Mouse (Mus musculus) T-helper 2 cell (primary cell): Measurements from ENCODE around the gene Laptm4a.
"Not testable (repeated sequence)": the region's sequence is repeated elsewhere in the genome, so short reads cannot be mapped to it uniquely, and the experiment has no call there.

ENCODE experiments used
- in situ Hi-C: fragments of 300-600 bp; cut with MboI, MseI; formaldehyde crosslinking; loops from one replicate; pipeline ENCODE4 v1.15.1; 2025; ENCODE audit warnings: high pct_unique_total_duplicates

The Laptm4a gene

DNA sequence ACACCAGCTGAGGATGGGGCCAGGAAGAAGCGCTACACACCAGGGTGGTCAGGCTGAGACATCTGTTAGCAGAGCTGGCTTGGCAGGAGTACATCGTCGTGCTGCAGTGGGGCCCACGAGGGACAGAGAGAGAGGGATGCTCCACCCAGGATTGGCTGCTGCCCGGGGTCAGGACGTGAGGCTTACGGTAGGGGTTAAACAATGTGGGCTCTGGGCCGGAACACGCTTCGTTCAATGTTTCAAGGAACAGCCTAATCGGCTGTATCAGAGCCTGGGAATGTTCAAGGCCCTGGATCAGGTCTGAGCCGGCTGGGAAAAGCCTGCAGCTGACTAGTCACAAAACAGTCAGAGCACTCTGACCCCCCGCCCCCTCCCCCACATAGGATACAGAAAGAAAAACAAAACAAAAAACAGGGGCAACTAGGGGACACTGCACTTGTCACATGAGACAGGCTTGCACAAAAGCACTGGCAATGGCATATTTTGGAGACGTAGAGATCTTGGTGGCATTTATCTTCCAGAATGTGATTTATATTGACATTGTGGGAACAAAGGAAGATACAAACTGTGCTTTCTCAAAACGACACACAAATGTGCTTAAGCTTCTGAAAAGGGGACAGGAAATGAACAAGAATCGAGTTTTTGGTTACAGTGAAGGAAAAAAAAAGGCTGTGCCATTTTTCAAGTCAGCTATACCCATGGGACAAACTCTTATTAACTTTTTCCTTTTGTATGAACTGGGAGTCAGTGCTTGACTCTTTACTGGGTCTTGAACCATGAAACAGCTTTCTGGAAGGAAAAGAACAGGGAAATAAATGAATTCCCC lies 8.4 kb upstream of the Laptm4a start:
- in situ Hi-C loops = no loop called here

DNA sequence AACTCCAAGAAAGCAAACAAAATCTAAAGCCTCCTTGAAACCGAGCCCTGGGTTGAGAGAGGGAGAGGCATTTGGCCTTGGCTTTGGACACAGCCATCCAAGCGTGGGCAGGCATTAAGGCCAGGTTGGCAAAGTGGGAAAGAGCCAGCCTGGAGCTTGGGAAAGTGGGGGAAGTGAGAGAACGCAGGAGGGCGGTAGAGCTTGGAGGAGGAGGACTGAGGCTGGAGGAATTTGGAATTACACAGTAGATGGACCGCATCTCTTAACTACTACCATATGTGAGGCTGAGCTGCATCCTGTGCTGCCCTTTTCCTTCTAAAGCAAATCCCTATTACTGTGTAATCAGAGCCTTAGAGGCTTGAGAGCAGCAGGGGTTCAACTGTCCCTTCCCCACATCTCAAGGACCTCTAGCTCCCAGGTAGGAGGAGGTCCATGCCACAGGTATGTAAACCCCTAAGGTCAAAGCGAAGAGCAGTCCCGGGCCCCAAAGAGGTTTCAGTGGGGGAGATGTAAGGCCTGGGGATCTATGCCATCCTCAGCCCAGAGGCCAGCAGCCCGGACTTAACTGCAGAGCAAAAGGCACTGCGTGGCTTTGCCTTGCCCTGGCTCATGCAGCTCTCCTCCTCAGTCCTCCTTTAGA lies 7.6 kb upstream of the Laptm4a start:
- in situ Hi-C loops = no loop called here

DNA sequence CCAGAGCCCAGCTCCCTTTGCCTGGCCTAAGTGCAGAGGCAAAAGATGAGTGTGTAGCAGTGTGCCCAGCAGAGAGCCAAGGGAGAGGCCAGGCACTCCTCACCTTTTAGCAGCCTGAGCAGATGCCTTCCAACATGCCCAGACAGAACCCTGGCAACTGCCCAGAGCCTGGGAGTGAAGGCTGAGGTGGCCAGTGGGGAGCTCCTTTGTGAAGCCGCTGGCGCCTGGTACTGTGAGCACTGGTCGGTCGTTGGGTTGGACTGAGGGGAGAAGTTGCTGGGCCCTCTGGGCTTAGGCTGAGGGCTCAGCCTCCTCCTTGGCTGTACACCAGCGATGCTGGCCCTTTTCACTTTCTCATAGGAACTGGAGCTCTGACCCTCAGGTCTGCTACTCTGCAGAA lies 5.1 kb upstream of the Laptm4a start:
- in situ Hi-C loops = no loop called here

DNA sequence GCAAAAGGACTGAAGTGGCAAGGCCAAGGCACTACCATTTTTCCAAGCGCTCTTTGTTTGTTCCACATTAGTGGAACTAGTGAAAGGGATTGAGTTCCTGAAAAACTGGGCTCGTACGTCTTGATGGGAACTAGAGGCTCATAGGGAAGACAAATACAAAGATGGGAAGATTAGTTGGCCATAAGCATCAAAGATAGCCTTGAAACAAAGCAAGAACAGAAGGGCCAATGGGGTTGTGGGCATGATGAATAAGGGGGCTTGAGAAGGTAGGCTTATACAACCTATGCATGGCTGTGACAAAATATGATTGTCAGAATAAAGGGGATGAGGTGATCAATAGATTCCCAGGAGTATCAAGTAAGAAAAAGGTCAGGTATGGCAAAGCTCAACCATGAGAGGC lies 2.2 kb upstream of the Laptm4a start:
- in situ Hi-C loops = no loop called here

DNA sequence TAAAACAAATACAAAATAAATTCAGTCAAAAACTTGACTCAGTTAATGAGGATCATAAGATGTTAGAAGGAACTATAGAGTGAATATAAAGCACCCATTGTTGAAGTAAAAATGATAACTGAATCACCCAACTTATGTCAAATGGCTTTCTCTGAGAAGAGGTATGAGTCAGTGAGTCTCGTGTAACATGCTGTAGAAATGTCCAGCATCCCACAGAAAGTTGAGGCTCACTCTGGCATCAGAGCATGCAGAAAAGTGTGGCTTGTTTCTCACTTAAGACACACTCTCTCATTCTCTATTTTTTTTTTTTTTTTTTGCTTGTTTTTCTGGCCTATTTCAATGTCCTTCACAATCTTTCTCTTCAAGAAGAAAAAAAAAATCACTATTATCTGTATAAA lies 469 bp upstream of the Laptm4a start:
- in situ Hi-C loops = no loop called here

DNA sequence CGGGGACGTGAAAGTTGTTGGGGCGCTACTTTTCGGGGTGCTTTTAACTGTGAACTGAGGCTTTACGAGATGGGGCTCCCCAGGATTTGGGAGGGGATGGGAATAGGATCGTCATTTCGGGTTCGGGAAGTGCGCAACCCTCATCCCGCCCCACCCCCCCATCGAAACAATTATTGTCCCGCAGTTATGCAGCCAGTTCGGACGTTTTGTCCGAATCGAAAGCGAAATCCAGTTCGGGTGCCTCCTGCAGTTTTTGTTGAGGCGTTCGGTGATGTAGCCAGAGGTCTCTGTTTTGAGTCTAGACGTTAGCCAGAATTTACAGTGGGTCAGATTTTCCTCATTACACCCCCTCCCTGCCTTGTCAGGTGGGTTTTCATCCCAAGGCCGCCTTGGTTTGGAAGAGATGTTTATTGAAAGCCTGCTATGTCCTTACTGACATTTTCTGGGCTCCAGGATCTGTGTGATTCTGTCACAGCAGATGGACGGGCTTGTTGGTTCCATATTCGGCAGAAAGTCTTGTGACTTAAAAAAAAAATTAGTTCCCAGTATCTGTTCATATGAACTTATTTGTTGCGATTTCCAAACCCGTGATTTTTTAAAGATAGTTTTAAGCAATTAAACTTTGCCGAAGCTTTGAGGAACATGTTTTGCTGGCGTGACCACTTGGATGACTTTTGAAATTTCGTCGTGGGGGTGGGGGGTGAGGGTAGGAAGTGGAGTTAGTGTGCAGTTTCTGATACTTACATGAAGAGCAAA lies 1.1 kb downstream of the Laptm4a start:
- in situ Hi-C loops = no loop called here

DNA sequence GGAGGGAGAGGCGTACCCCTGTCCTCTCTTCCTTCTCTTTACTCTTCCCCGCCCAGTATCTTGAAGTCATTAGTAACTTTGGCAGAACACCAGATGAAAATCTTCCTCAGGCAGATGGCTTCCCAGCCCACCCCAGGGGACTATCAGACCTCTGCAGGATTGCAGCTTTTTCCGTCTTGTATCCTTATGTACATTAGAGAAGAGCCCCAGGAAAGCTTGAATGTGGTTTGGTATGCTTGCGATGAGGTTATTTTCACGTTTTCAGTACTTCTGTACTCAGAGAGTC lies 1.6 kb downstream of the Laptm4a start:
- in situ Hi-C loops = no loop called here

DNA sequence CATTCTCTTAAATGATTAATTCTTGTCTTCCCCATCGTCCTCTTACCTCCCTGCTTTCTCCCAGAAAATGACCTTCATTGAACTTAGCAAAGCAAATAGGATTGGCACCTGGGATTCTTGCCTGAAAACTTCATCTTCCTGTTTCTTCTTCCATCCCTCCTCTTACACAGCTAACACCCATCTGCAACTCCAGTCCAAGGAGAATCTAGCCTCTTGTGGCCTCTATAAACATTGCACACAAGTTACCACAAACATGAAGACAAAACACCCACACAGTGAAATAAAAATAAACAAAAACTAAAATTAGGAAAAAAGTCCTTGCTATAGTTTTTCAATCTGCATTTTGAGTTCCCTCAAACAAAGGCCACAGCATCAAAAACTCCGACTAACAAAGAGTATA lies 2.1 kb downstream of the Laptm4a start:
- in situ Hi-C loops = no loop called here

DNA sequence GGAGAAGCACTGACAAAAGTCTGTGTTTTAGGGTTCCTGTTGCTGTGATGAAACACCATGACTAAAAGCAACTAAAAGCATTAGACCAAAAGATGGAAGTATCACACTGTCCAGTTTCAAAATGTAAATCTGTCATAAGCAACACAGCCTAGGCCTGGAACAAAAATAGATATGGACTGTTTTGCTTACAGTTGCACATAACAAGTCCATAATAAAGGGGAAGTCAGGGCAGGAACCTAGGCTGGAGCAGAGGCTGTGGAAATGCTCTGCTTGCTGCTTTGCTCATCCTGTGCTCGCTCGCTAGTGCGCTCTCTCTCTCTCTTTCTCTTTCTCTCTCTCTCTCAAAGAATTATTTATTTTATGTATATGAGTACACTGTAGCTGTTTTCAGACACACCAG lies 6.2 kb downstream of the Laptm4a start:
- in situ Hi-C loops = no loop called here

DNA sequence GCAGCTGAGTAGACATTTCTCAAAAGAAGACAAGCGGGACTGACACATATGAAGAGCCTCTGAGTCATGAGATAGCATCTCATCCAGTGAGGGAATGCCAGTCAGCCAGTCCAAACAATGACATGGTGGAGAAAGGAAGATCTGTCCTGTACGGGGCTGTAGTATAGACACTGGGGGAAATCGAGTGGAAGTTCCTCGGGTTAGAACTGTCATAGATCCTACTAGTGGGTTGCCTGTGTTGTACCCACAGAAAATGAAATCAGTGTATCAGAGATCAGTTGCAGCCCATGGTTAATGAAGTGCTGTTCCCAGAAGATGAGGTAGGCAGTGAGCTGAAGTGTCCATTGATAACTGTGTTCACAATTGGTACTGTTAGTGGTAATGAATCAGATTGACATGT lies 7.3 kb downstream of the Laptm4a start:
- in situ Hi-C loops = no loop called here

DNA sequence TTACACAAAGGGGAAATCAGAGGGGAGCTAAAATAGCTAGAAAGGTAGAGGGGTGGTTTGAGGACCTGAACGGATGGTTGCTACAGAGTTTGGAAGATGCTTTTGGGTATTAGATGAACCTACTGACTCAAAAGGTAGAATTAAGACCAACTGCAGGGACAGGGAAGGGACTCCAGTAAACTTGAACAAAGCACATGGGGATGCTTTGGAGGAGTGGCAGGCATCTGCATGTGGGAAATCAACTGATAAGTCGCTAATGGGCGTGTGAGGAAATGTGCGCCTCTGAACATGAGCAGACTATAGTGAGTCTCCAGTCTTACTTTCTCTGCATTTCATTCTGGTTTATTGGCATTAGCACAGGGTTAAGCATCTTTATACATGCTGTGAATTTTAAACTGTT lies 9.6 kb downstream of the Laptm4a start:
- in situ Hi-C loops = no loop called here

DNA sequence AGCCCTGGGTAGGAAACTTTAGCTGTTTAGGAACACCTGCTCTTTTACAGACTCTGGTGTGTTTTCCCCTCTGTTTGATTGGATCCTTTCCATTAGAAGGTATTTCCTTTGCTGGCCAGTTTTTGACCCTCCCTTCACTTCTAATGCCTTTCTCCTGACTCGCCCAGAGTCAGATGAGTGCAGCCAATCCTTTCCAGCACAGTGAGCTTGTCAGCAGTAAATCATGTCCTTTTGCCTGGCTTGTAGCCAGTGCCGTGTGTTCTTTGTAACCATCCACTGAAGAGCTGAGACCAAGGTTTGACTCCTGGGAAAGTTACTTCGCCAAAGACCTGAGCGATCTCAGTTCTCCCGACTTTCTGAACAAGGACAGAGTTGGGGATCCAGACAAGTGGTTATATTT lies 13.9 kb downstream of the Laptm4a start:
- in situ Hi-C loops = no loop called here

DNA sequence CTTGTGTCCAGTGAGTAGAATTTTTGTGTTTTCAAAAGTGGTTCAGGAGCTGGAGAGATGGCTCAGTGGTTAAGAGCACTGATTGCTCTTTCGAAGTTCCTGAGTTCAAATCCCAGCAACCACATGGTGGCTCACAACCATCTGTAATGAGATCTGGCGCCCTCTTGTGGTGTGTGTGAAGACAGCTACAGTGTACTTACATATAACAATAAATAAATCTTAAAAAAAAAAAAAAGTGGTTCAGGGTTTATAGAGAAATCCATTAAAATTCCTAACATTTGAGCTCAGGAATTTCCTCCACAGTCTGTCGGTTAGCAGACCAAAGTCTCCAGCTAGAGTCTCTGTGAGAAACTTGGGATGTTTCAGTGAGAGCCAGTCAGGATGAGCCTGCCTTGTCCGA lies 14.7 kb downstream of the Laptm4a start:
- in situ Hi-C loops = not testable (repeated sequence)

DNA sequence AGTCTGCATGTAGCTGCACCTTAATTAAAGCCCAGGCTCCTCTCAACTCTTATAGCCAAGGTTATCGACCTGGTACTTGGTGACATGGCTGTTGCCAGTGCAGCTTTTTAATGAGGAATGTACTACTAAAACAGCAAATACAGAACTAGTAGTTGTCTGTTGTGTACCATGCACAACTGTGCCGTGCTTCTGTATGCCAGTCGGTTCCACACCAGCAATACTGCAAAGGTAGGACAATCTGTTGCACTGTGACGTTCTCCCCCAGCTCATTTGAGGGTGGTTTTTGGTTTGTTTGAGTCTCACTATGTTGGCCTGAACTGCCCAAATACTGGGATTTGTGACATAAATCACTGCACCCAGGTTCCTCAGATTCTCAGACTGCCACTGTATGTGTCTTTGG lies 18.0 kb downstream of the Laptm4a start:
- in situ Hi-C loops = no loop called here

DNA sequence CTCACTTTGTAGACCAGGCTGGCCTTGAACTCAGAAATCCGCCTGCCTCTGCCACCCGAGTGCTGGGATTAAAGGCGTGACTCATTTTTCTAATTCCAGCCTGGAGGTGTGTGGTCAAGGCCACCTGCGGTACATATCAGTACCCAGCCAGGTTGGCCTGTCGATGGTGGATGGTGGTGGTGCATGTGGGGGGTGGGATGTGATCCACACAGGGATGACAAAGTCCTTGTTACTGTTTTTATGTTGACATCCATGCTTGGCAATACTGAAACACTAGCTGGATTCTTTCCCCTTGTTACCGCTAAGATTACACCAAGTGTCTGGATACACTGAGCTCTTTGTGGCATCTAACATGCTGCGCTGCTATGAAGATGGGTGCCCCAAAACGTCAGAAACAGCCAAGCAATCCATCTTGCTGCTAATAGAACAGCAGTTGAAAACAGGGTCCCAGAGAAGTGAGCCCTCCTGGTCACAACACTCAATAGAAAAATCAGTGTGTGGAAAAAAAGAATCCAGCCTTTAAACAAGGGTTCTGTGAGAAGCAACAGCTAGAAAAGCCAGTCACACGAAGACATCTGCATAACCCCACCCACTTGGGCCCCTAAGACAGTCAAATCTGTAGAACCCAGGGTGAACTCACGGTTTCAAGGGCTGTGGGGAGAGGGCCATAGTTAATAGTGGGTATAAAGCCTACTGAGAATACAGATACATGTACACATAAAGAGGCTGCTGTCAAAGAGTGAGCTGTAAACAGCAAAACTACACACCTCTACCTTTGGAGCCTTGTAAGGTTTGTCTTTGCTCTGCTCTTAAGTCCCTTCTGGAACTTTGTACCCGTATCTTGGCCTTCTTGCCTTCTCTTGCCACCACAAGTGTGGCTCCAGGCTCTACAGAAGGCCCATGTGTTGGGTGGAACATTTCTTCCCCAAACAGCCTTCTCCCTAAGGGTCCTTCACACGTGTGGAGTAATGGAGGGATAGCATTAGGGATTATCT lies 18.8 kb downstream of the Laptm4a start:
- in situ Hi-C loops = no loop called here

DNA sequence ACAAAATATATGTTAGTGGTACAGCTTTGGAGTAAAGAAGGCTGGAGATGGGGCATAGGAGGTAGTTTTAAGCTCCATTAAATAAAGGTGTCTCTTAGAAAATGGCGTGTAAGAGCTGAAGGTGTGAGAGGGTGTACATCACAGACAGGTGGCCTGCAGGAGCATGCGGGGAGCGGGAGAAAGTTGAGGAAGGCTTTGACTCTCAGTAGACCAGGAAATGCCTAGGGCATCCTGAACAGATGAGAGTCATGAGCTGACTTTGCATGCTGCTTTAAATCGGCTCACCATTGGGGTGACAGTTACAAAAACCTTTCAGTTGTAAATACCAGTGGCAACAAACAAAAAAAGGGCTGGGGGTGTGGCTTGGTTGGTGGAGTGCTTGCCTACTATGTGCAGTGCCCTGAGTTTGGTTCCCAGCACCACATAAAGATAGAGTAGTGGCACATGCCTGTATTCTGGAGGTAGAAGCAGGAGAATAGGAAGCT lies 19.7 kb downstream of the Laptm4a start:
- in situ Hi-C loops = no loop called here

DNA sequence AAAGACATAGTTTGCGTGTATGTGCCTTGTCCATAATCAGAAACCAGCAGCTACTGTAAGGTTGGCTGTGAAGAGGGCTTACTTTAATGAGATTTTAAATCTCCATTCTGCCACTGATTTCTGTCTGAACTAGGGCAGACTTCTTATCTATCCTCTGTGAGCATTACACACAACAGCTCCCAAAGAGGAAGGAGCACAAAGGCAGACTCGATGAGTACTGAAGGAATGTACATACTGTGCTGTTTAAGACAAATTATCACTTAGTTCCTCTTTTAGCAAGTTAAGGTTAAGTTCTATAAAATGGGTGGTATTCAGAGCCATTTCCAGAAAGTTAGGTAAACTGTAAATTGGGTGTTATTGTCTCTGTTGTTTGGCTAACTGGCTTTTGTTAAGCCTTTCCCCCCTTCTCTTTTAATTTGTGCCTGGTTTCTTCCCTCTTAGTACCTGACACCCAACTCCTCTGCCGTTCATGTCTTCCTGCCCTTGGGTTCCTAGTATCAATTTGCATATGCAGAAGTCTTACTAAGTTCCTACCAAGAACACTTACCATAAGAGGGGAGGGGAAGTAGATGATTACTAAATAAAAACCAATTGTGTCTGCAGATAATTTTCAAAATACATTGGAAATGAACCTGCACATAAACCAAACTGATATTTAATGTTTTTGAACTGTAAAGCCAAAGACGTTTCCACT lies 20.4 kb downstream of the Laptm4a start:
- in situ Hi-C loops = no loop called here

DNA sequence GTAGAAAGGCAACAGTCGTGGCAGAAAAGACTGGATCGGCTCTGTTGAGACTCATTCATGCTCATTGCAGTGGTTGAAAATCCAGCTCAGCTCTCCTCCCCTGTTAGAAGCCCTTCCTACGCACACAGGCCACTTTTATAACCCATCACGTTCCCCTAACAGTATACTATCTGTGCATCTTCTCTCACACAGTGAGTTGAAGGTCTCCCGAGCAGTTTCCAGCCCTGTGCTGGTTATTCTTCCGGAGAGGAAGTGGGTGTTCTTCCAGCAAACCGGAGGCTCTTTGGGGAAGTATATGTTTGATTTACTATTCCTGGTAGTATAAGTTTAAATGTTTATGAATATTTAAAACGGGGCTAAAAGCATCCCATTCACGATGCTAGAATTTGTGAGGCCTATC lies 25.7 kb downstream of the Laptm4a start:
- in situ Hi-C loops = no loop called here

DNA sequence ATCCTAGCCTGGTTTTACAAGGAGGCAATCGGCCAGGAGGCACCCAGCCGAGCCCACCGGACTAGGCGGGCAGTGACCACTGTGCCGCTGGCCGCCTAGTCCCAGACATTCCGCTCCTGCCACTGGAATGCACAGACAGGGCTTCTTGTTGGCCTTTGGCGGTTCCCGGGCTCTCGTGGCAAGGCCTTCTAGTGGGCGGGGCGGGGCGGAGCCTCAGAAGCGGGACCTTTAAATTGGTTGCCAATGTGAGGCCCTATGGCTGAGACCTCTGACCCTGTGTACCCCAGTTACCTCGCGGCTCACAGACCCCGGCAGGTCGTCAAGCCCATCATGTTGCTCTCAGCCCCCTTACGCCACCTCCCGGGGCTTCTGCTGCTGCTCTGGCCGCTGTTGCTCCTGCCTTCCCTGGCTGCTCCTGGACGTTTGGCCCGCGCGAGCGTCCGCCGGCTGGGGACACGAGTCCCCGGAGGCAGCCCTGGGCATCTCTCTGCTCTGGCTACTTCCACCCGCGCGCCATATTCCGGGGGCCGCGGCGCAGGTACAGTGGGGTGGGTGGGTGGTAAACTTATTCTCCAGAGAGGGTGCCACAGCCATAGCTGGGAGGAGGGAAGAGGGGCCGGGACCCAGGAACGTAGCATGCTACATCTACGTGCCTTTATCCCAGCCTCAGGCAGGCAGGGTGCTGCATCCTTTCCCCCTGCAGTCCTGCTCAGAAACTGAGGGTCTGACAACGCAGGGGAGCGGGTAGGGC lies 26.4 kb downstream of the Laptm4a start, which contains the start of gene Matn3:
Gene Matn3 (plus strand): TSS at position 216 of the 751 bp plus-strand sequence.
- in situ Hi-C loops = no loop called here

DNA sequence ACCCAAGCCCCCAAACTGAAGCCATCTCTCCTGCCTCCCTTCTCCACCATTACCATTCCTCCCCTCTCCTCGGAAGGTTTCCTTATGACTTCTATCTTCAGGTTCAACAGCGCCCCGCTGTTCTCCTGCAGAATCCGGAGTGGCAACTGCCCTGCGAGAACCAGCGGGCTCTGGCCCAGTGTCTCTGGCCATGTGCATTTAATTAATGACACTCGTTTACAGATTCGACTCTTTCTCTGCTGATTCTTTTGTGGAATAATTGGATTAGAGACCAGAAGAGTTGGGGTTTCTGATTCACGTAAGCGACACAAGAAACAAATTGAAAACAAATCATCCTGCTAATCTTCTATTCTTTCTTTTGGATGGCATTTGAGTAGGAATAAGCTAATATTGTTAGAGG lies 31.7 kb downstream of the Laptm4a start:
- in situ Hi-C loops = no loop called here
